Mouse (Mus musculus): ENCODE results near the gene Gngt2. TPM values are rescaled to one million over a fixed set of nuclear protein-coding genes. Genes with fewer than 3 reads are reported as not detected.

The Gngt2 gene
- polyA plus RNA-seq, 1 experiment = 31.9 TPM

GRCm38 (mm10) chr11:95835832-95836231 lies 1.2 kb upstream of the Gngt2 start:
- peaks cover 46% of the 10 kb centered on the region for H3K4me1 ChIP-seq (ENCODE audit: control insufficient read depth, insufficient read depth, low read length)
- 39% methylated on average over 6 of the region's 6 CpGs for WGBS
- H3K4me3 ChIP-seq (replicated peaks; ENCODE audit: extremely low read depth, low read depth, low read length) = no peak overlapping the region
- no peak for TF ChIP-seq POLR2A (IDR thresholded peaks at IDR 0.05; ENCODE audit: borderline replicate concordance, extremely low read depth, low read depth, low read length)
- no peak for TF ChIP-seq CTCF (IDR thresholded peaks at IDR 0.05; ENCODE audit: insufficient read depth, low read length)
- DNase-seq = no peak

GRCm38 (mm10) chr11:95836433-95836832 lies 583 bp upstream of the Gngt2 start:
- H3K4me3 ChIP-seq (replicated peaks; ENCODE audit: extremely low read depth, low read depth, low read length) = no peak overlapping the region
- 38% methylated on average over 6 of the region's 6 CpGs for WGBS
- no peak for DNase-seq
- peaks cover 46% of the 10 kb centered on the region for H3K4me1 ChIP-seq (ENCODE audit: control insufficient read depth, insufficient read depth, low read length)
- TF ChIP-seq POLR2A (IDR thresholded peaks at IDR 0.05; ENCODE audit: borderline replicate concordance, extremely low read depth, low read depth, low read length) (no peak), CTCF (IDR thresholded peaks at IDR 0.05; ENCODE audit: insufficient read depth, low read length) (no peak)

- TF ChIP-seq POLR2A (IDR thresholded peaks at IDR 0.05; ENCODE audit: borderline replicate concordance, extremely low read depth, low read depth, low read length) = no peak
- TF ChIP-seq CTCF (IDR thresholded peaks at IDR 0.05; ENCODE audit: insufficient read depth, low read length) = no peak
- no peak overlapping the region for H3K4me3 ChIP-seq (replicated peaks; ENCODE audit: extremely low read depth, low read depth, low read length)
- no peak for DNase-seq
- H3K4me1 ChIP-seq (ENCODE audit: control insufficient read depth, insufficient read depth, low read length) = peaks cover 44% of the 10 kb centered on the region
- WGBS = 56% methylated on average over 4 of the region's 4 CpGs
These were observed 1.6 kb downstream of the Gngt2 start for GRCm38 (mm10) chr11:95838598-95838997.

- Histone ChIP-seq H3K4me3 (replicated peaks; ENCODE audit: extremely low read depth, low read depth, low read length) (no peak overlapping the region), H3K4me1 (ENCODE audit: control insufficient read depth, insufficient read depth, low read length) (peaks cover 41% of the 10 kb centered on the region)
- DNase-seq = no peak
- TF ChIP-seq POLR2A (IDR thresholded peaks at IDR 0.05; ENCODE audit: borderline replicate concordance, extremely low read depth, low read depth, low read length) (no peak), CTCF (IDR thresholded peaks at IDR 0.05; ENCODE audit: insufficient read depth, low read length) (no peak)
- WGBS = 56% methylated on average over 8 of the region's 8 CpGs
These were observed 2.2 kb downstream of the Gngt2 start for GRCm38 (mm10) chr11:95838999-95839868.

GRCm38 (mm10) chr11:95840694-95841497 lies 3.9 kb downstream of the Gngt2 start:
- TF ChIP-seq POLR2A (IDR thresholded peaks at IDR 0.05; ENCODE audit: borderline replicate concordance, extremely low read depth, low read depth, low read length) = no peak
- no peak for TF ChIP-seq CTCF (IDR thresholded peaks at IDR 0.05; ENCODE audit: insufficient read depth, low read length)
- peak overlapping the region; percentile 73 for H3K4me3 ChIP-seq (replicated peaks; ENCODE audit: extremely low read depth, low read depth, low read length)
- no peak for DNase-seq
- H3K4me1 ChIP-seq (ENCODE audit: control insufficient read depth, insufficient read depth, low read length) = peaks cover 39% of the 10 kb centered on the region
- 49% methylated on average over 5 of the region's 5 CpGs for WGBS

GRCm38 (mm10) chr11:95841498-95841830 lies 4.4 kb downstream of the Gngt2 start:
- no peak for DNase-seq
- H3K4me1 ChIP-seq (ENCODE audit: control insufficient read depth, insufficient read depth, low read length) = peaks cover 37% of the 10 kb centered on the region
- 37% methylated on average over 10 of the region's 10 CpGs for WGBS
- no peak for TF ChIP-seq CTCF (IDR thresholded peaks at IDR 0.05; ENCODE audit: insufficient read depth, low read length)
- no peak for TF ChIP-seq POLR2A (IDR thresholded peaks at IDR 0.05; ENCODE audit: borderline replicate concordance, extremely low read depth, low read depth, low read length)
- peak overlapping the region; percentile 73 for H3K4me3 ChIP-seq (replicated peaks; ENCODE audit: extremely low read depth, low read depth, low read length)

GRCm38 (mm10) chr11:95842074-95842681 lies 5.2 kb downstream of the Gngt2 start, which contains the start of gene Abi3:
TSS of gene Abi3 (minus strand) at chr11:95842476.
- no peak for DNase-seq
- peaks cover 31% of the 10 kb centered on the region for H3K4me1 ChIP-seq (ENCODE audit: control insufficient read depth, insufficient read depth, low read length)
- peak; percentile 68; the same call in 1 of the 2 replicates for TF ChIP-seq POLR2A (IDR thresholded peaks at IDR 0.05; ENCODE audit: borderline replicate concordance, extremely low read depth, low read depth, low read length)
- TF ChIP-seq CTCF (IDR thresholded peaks at IDR 0.05; ENCODE audit: insufficient read depth, low read length) = no peak
- WGBS = 22% methylated on average over 11 of the region's 11 CpGs
- H3K4me3 ChIP-seq (replicated peaks; ENCODE audit: extremely low read depth, low read depth, low read length) = peak within 1 kb of the TSS; percentile 73

- Histone ChIP-seq H3K4me1 (ENCODE audit: control insufficient read depth, insufficient read depth, low read length) (peaks cover 24% of the 10 kb centered on the region), H3K4me3 (replicated peaks; ENCODE audit: extremely low read depth, low read depth, low read length) (peak overlapping the region; percentile 63)
- no peak for DNase-seq
- no peak for TF ChIP-seq CTCF (IDR thresholded peaks at IDR 0.05; ENCODE audit: insufficient read depth, low read length)
- peak; percentile 6; the same call in 1 of the 2 replicates for TF ChIP-seq POLR2A (IDR thresholded peaks at IDR 0.05; ENCODE audit: borderline replicate concordance, extremely low read depth, low read depth, low read length)
- 41% methylated on average over 5 of the region's 5 CpGs for WGBS
These were observed 5.9 kb downstream of the Gngt2 start for GRCm38 (mm10) chr11:95842953-95843352.

GRCm38 (mm10) chr11:95843421-95843950 lies 6.5 kb downstream of the Gngt2 start:
- Histone ChIP-seq H3K4me1 (ENCODE audit: control insufficient read depth, insufficient read depth, low read length) (peaks cover 18% of the 10 kb centered on the region), H3K4me3 (replicated peaks; ENCODE audit: extremely low read depth, low read depth, low read length) (peak overlapping the region; percentile 51)
- DNase-seq = no peak
- WGBS = 54% methylated on average over 6 of the region's 6 CpGs
- TF ChIP-seq POLR2A (IDR thresholded peaks at IDR 0.05; ENCODE audit: borderline replicate concordance, extremely low read depth, low read depth, low read length) (no peak; the same call in 1 of the 2 replicates), CTCF (IDR thresholded peaks at IDR 0.05; ENCODE audit: insufficient read depth, low read length) (no peak)

All from lung, adult 2 months (tissue).